Mouse (Mus musculus) induced T-regulatory cell, adult 2 months (primary cell): Measurements from ENCODE around the gene Acsm3.
"Not testable (repeated sequence)": the region's sequence is repeated elsewhere in the genome, so short reads cannot be mapped to it uniquely, and the experiment has no call there.

Experiments used
- DNase-seq: peaks from one replicate; pipeline ENCODE4 v3.0.0-alpha.2; 2012; ENCODE audit warnings: low read depth

Gene Acsm3

DNA sequence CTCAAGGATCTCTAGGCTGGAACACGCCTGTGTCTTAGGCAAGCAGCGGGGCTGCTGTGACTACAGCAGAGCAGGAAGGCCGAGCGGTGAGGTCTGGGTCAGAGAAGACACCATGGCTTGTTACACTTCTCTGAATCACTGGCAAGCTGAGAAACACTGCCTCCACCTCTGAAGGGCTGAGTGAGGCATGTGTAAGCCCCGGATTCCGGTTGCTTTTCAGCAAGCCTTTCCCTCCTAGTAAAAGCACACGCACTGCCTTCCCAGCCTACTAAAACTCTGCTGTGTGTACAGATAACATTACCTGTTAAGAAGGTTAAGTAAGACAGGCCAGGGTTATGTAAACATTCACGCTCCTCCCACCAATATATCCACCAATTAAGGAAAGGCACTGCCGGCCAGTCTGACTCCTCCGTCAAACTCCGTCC is at the start of gene Acsm3:
Gene Acsm3, plus strand, starts transcription at position 397 of the 425 bp plus-strand sequence.
- DNase-seq, result no peak

- no peak for DNase-seq
Observed at GRCm38 (mm10) chr7:119714111-119714510, 46.6 kb upstream of the Acsm3 start.

DNA sequence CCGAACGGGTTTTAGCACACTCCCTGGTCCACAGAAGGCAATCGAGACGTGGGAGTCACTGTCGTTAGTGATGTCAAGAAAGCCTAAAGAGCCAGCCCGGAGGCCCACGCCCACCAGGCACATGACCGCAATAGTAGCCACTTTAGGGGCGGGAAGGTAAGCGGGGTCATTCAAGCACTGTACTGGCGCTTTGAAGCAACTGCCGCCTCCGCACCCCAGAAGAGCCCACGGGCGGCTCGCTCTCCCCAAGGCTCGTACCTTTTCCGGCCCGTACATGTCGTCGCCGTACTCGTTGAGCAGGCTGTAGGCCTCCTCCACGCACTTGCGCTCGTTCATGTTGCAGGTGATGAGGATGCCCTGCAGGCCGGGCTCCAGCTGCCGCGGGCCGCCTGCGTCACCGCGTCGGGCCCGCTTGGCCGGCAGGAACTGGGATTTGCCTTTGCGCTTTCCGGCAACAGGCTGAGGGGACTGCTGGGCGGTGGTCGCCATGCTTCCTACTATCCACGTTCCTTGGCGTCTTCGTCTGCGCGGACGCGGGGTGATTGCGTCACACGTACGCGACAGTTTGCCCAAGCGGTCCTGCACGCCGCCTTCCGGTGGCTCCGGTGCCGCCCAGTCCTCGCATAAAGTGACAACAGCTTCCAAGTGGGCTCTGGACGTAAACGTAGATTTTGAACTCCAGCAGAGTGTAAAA is 40.3 kb upstream of the Acsm3 start, which contains the start of gene Thumpd1:
Gene Thumpd1, minus strand, starts transcription at position 546 of the 694 bp plus-strand sequence.
- peak; percentile 95 for DNase-seq

- no peak for DNase-seq
Observed at GRCm38 (mm10) chr7:119720947-119721310, 39.8 kb upstream of the Acsm3 start.

DNA sequence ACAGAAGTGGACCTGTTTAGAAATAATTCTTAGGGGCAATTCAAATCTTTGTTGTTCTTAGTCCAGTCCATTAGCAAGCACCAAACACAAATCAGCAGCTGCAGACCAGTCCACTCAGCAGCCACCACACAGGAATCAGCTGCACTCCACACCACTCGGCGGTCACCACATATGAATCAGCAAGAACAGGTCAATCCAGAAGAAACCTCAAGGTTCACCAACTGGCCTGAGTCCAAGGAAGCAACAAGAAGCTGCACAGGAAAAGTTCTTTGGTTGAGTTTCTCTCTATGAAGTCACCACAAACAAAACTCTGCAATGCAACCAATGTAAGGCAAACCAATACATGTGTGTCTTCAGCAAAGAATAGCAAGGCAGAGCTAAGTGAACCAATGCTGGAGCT is 33.1 kb upstream of the Acsm3 start:
- DNase-seq, result no peak

- peak; percentile 66 for DNase-seq
Observed at GRCm38 (mm10) chr7:119731262-119731661, 29.5 kb upstream of the Acsm3 start.

GRCm38 (mm10) chr7:119738877-119739276 is 21.8 kb upstream of the Acsm3 start:
- DNase-seq, result no peak

DNA sequence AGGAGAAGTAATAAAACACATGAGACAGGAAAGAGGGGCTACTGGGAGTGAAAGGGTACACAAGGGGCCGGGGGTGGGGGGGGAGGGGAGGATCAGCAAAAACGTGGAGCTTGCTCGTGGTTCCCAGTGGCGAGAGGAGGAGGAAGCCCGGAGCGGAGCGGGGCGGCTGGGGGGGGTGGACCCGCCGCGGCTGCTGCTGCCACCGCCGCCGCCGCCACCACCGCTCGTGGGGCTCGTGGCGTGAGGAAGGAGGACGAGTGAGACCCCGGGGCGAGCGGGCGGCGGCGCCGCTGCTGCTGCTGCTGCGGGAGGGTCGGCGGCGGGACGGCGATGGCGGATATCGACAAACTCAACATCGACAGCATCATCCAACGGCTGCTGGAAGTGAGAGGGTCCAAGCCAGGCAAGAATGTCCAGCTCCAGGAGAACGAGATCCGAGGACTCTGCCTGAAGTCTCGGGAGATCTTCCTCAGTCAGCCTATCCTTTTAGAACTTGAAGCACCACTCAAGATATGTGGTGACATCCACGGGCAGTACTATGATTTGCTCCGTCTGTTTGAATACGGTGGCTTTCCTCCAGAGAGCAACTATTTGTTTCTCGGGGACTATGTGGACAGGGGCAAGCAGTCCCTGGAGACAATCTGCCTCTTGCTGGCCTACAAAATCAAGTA is 20.8 kb upstream of the Acsm3 start:
- DNase-seq, result not testable (repeated sequence)

- peak; percentile 34 for DNase-seq
Observed at GRCm38 (mm10) chr7:119744321-119744720, 16.4 kb upstream of the Acsm3 start.

DNA sequence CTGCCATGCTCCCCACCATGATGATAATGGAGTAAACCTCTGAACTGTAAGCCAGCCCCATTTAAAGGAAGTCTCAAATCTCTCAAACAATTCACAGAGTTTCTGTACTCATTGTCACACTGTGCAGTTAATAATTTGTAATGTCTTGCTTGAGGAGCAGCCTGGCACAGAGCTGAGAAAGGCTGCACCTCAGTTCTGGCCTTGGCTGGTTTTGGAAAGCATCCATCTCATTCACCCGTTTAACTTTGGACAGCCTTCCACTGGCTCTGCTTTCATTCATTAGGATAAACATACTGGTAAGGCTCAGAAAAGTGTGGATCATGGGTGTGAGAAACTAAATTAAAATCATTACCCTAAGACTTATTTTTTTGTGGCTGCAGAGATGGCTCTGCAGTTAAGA is 14.9 kb upstream of the Acsm3 start:
- DNase-seq, result no peak

- no peak for DNase-seq
Observed at GRCm38 (mm10) chr7:119748761-119749160, 12.0 kb upstream of the Acsm3 start.

- DNase-seq, result no peak
Observed at GRCm38 (mm10) chr7:119749942-119750341, 10.8 kb upstream of the Acsm3 start.

GRCm38 (mm10) chr7:119753696-119754095 is 7.0 kb upstream of the Acsm3 start:
- DNase-seq, result no peak

- no peak for DNase-seq
Observed at GRCm38 (mm10) chr7:119762166-119762697, 1.5 kb downstream of the Acsm3 start.

- DNase-seq, result no peak
Observed at GRCm38 (mm10) chr7:119764377-119764776, 3.7 kb downstream of the Acsm3 start.

GRCm38 (mm10) chr7:119766996-119767395 is 6.3 kb downstream of the Acsm3 start:
- no peak for DNase-seq

DNA sequence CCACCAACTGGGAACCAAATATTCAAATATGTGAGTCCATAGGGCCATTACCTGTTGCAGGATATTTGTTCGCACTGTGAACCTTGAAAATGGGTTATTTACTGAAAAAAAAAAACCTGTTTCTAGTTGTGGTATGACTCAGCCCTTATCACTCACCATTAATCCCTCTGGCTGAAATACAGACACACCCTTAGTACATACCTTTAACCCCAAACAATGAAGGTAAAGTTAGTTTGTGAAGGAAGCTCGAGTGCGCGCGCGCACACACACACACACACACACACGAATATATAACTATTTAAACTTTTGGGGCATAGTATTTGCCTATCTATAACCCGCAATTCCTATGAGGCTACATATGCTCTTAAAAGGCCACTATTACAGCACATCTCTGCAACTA is 9.2 kb downstream of the Acsm3 start:
- no peak for DNase-seq

DNA sequence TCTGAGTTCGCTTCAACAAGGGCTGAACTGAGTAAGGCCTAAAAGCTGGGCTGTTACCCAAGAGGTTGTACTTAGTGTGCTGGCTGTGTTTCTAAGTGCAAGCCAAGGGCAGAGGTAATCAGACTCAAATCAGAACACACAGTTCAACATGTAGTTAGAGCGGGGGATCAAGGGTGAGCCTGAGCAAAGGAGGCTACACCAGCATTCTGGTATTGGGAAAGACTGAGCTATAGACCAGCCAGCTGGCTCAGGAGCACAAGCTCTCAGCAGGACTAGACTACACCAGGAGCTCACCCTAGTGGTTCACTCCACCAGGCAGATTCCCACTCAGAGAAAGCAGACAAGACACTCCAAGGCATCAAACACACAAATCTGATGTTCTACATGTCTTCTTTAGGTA is 22.7 kb downstream of the Acsm3 start:
- no peak for DNase-seq

GRCm38 (mm10) chr7:119784908-119785307 is 24.2 kb downstream of the Acsm3 start:
- DNase-seq, result no peak

- DNase-seq, result no peak
Observed at GRCm38 (mm10) chr7:119789024-119789423, 28.3 kb downstream of the Acsm3 start.

GRCm38 (mm10) chr7:119793586-119794250 is 33.0 kb downstream of the Acsm3 start, which contains the start of the genes Rexo5 and Eri2:
TSS of gene Rexo5 (plus strand) at chr7:119794006.
TSS of gene Eri2 (minus strand) at chr7:119794058.
- peak; percentile 94 for DNase-seq

DNA sequence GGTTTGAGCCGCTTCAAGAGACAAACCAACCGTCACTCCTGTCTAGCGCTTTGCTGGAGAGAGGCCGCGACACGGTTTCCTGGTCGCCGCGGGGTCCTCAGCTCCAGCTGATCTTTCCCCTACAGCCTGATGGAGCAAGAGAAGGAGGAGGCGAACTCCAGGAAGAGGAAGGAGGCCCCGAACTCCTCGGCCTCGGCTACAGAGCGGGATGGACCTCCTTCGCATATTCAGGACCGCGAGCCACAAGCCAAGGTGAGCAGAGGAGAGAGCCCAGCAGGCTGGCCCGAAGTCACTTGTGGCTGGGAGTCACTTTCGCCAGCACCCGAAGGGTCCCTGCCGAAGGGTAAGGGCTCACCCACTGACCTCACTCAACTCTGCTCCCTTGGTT is 33.5 kb downstream of the Acsm3 start:
- DNase-seq, result no peak

DNA sequence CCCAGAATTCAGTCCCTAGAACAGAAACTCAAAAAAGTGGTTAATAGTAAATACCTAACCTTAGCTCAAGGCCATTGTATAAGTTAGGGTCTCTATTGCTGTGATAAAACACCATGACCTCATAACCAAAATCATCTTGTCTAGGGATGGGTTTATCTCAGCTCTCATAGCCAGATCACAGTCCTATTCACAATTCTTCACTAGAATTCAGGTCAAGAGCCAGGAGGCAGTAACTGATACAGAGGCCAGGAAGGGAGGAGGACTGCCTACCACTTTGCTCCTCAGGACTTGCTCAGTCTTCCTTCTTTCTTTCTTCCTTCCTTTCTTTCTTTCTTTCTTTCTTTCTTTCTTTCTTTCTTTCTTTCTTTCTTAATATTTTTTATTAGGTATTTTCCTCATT is 34.6 kb downstream of the Acsm3 start:
- DNase-seq, result peak; percentile 22
